Mouse (Mus musculus) limb, embryonic 12.5 days (tissue): ENCODE measurements around the gene Slc17a7. TPM values are rescaled to one million over a fixed set of nuclear protein-coding genes. Genes with fewer than 3 reads are reported as not detected.
"Not testable (repeated sequence)": the region's sequence is repeated elsewhere in the genome, so short reads cannot be mapped to it uniquely, and the experiment has no call there.

Experiments
- ATAC-seq: fragments of 200-750 bp; cut with Nextera tagmentation; 2 replicates; pipeline ENCODE4 v1.8.0; 2017; ENCODE audit warnings: low read depth, moderate TSS enrichment; ENCODE audit not compliant: insufficient number of reproducible peaks, insufficient read depth, low FRiP score, low TSS enrichment
- H3K27ac ChIP-seq: fragments of 300-500 bp; sonication (generic); 2 replicates; pipeline ENCODE4 v1.5.1; 2016; ENCODE audit warnings: mild to moderate bottlenecking, moderate library complexity
- H3K27me3 ChIP-seq: fragments of 300-500 bp; sonication (generic); 2 replicates; pipeline ENCODE4 v1.6.1; 2016; ENCODE audit warnings: mild to moderate bottlenecking, moderate library complexity
- H3K36me3 ChIP-seq: fragments of 300-500 bp; sonication (generic); 2 replicates; pipeline ENCODE4 v1.6.1; 2016; ENCODE audit warnings: mild to moderate bottlenecking, moderate library complexity
- H3K4me1 ChIP-seq: fragments of 300-500 bp; sonication (generic); replicated peaks from 2 replicates; pipeline ENCODE4 v1.6.1; 2016
- H3K4me2 ChIP-seq: fragments of 300-500 bp; sonication (generic); 2 replicates; pipeline ENCODE4 v1.6.1; 2016; ENCODE audit warnings: mild to moderate bottlenecking, moderate library complexity
- H3K4me3 ChIP-seq: fragments of 300-500 bp; sonication (generic); replicated peaks from 2 replicates; pipeline ENCODE4 v1.5.1; 2016; ENCODE audit warnings: mild to moderate bottlenecking
- H3K9ac ChIP-seq: fragments of 300-500 bp; sonication (generic); replicated peaks from 2 replicates; pipeline ENCODE4 v1.6.1; 2016; ENCODE audit warnings: mild to moderate bottlenecking, moderate library complexity
- H3K9me3 ChIP-seq: fragments of 300-500 bp; sonication (generic); 2 replicates; pipeline ENCODE4 v1.6.1; 2016; ENCODE audit warnings: mild to moderate bottlenecking, moderate library complexity
- WGBS: fragments of 180-500 bp; shearing (Covaris S2); methylation state at CpG from one replicate; pipeline ENCODE4 v1.1.7; 2016; 5-methylcytosine and 5-hydroxymethylcytosine counted together
- polyA plus RNA-seq: library from polyadenylated mRNA; unstranded; fragments of >200 nt; fragmentation: Nextera tagmentation; extraction: Ambion mirVana; gene quantifications from 2 replicates; pipeline ENCODE4 v1.2.1, GENCODE M21; 2016

The Slc17a7 gene
- polyA plus RNA-seq, 1 experiment from 2014 or later = 0.25 TPM

DNA sequence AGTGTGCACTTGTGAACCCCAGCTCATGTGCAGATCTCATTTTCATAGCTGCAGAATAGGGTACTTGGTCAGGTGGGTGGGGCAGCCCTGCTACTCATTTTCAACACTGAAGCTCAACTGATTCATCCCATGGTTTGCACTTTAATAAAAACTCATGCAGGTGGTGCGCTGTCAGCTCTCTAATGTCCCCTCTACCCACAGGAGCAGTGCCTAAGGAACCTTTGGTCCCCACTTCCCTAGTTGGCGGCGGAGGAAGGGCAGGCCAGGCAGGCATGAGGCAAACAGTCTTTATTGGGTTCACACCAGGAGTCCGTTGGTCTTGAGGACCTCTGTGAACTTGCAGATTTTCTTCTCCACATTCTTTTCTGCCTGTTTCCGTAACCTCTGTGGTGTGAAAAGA, 38.1 kb upstream of the Slc17a7 start:
- H3K9ac ChIP-seq = peak overlapping the region; percentile 99
- H3K27ac ChIP-seq = peak overlapping the region; percentile 88; the same call in 1 of the 2 replicates
- H3K4me2 ChIP-seq = peak overlapping the region; percentile 92
- H3K4me3 ChIP-seq = 0 out of 2 replicates have a peak overlapping the region, but pooled peaks have one; percentile 91
- H3K4me1 ChIP-seq = peaks cover 48% of the 10 kb centered on the region
- not testable (repeated sequence) for H3K27me3 ChIP-seq, H3K9me3 ChIP-seq, ATAC-seq
- peaks cover 52% of the 10 kb centered on the region for H3K36me3 ChIP-seq
- 68% methylated on average over 5 of the region's 5 CpGs for WGBS

GRCm38 (mm10) chr7:45126147-45126843, 37.5 kb upstream of the Slc17a7 start:
- Histone ChIP-seq H3K27me3 (no peaks in the 10 kb centered on the region), H3K4me1 (peaks cover 48% of the 10 kb centered on the region), H3K36me3 (peaks cover 45% of the 10 kb centered on the region), H3K4me3 (peak overlapping the region; percentile 91), H3K9me3 (no peaks in the 10 kb centered on the region), H3K27ac (peak overlapping the region; percentile 93), H3K4me2 (peak overlapping the region; percentile 92), H3K9ac (peak overlapping the region; percentile 99)
- WGBS = 76% methylated on average over 17 of the region's 17 CpGs
- ATAC-seq = no peak

DNA sequence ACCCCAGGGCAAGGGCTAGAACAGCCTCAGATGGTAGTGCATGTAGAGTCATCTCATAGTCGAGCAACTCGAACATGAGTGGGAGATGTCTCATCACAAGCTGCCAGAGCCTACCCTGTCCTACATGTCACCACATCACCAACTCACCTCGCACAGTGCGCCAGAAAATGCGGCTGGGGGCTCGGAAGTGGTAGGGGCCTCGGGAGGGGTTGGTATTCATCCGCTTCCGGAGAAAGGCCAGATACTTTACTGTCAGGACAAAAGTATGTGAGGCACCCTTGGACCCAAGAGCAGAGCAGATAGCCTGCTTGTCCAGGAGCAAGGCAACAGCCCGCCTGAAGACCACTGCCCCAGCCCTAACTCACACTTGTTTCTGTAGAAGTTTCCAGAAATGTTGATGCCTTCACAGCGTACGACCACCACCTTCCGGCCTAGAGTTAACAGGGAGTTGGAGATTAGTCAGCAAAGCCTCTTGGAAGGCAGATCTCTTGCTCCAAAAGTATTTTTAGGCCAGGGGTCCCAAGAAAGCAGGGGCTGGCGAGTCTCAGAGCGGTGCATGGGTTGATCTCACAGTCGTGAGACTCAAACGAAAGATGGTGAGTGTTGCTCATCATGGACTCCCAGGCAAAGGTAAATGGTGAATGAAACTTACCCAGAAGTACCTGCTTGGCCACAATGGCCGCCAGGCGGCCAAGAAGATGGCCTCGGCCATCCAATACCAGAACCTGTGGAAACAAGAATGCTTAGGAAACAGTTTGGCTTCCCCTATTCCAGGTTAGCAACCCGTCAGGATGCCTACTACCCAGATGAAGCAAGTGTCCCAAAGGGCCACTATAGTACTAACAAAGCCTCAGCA, 36.7 kb upstream of the Slc17a7 start:
- peaks cover 47% of the 10 kb centered on the region for H3K4me1 ChIP-seq
- no peak for ATAC-seq
- peak overlapping the region; percentile 99 for H3K9ac ChIP-seq
- peak overlapping the region; percentile 91 for H3K4me3 ChIP-seq
- no peaks in the 10 kb centered on the region for H3K9me3 ChIP-seq
- peak overlapping the region; percentile 93 for H3K27ac ChIP-seq
- peaks cover 37% of the 10 kb centered on the region for H3K36me3 ChIP-seq
- no peaks in the 10 kb centered on the region for H3K27me3 ChIP-seq
- 43% methylated on average over 21 of the region's 21 CpGs for WGBS
- peak overlapping the region; percentile 92 for H3K4me2 ChIP-seq

DNA sequence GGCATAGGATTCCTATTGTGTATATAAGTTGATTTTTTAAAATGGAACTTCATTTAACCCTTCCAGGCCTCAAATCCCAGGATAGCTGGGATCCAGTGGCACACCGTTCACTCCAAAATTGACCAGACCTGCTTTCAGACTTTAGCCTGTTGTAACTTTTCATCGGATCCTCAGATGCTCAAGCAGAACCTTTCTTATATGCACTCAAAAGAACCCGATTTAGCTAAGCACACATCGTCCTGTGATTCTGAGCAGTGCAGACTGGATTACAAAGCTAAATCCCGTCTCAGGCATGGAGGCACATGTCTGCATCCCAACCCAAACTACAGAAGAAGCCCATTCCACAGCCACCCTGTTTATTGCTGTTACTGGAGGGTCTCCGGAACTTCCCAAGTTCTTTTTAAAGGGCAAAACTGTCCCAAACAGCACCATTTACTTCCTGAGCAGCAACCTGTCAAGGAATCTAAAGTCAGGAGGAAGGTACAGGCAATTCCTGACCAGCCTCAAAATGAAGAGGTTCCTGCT, 36.0 kb upstream of the Slc17a7 start:
- ATAC-seq = no peak
- Histone ChIP-seq H3K4me2 (peak overlapping the region; percentile 92), H3K27me3 (no peaks in the 10 kb centered on the region), H3K9ac (peak overlapping the region; percentile 99), H3K4me1 (peaks cover 40% of the 10 kb centered on the region), H3K4me3 (peak overlapping the region; percentile 91), H3K36me3 (peaks cover 31% of the 10 kb centered on the region), H3K9me3 (no peaks in the 10 kb centered on the region), H3K27ac (peak overlapping the region; percentile 93)
- 2% methylated on average over 6 of the region's 6 CpGs for WGBS

GRCm38 (mm10) chr7:45128624-45129246, 35.0 kb upstream of the Slc17a7 start, which contains the start of gene Rpl13a:
Gene Rpl13a, minus strand, starts transcription at chr7:45128761.
- peak; percentile 93 for ATAC-seq
- Histone ChIP-seq H3K27ac (peak within 1 kb of the TSS; percentile 93), H3K4me3 (peak within 1 kb of the TSS; percentile 91), H3K36me3 (peaks cover 25% of the 10 kb centered on the region), H3K27me3 (no peaks in the 10 kb centered on the region), H3K9me3 (peaks cover 4% of the 10 kb centered on the region; the same call in 1 of the 2 replicates), H3K4me1 (peaks cover 35% of the 10 kb centered on the region), H3K4me2 (peak within 1 kb of the TSS; percentile 92), H3K9ac (peak within 1 kb of the TSS; percentile 99)
- under 1% methylated on average over 48 of the region's 48 CpGs for WGBS

DNA sequence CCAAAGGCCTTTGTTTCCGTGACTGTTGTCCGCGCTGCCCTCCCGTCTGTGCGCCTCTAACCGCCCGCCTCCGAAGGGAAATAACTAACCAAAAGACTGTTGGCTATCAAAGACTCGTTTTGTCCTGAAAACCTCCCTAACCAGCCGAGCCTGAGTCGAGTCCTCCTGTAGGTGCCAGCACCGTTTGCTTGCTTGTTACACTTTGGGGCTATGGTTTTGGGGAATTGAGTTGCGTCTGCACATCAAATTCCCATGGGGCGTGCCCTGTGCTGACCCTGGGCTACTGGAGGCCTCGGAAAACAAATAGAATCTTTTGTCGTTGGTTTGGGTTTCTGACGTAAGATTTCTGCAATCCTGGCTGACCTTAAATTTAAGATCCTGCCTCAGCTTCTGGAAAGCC, 34.4 kb upstream of the Slc17a7 start:
- peaks cover 1% of the 10 kb centered on the region; the same call in 1 of the 2 replicates for H3K27me3 ChIP-seq
- peaks cover 4% of the 10 kb centered on the region; the same call in 1 of the 2 replicates for H3K9me3 ChIP-seq
- peak overlapping the region; percentile 63 for H3K9ac ChIP-seq
- ATAC-seq = no peak
- WGBS = 1% methylated on average over 17 of the region's 17 CpGs
- H3K36me3 ChIP-seq = peaks cover 25% of the 10 kb centered on the region
- peak overlapping the region; percentile 44 for H3K4me3 ChIP-seq
- H3K4me2 ChIP-seq = peak overlapping the region; percentile 65
- H3K4me1 ChIP-seq = peaks cover 36% of the 10 kb centered on the region
- peak overlapping the region; percentile 92 for H3K27ac ChIP-seq

DNA sequence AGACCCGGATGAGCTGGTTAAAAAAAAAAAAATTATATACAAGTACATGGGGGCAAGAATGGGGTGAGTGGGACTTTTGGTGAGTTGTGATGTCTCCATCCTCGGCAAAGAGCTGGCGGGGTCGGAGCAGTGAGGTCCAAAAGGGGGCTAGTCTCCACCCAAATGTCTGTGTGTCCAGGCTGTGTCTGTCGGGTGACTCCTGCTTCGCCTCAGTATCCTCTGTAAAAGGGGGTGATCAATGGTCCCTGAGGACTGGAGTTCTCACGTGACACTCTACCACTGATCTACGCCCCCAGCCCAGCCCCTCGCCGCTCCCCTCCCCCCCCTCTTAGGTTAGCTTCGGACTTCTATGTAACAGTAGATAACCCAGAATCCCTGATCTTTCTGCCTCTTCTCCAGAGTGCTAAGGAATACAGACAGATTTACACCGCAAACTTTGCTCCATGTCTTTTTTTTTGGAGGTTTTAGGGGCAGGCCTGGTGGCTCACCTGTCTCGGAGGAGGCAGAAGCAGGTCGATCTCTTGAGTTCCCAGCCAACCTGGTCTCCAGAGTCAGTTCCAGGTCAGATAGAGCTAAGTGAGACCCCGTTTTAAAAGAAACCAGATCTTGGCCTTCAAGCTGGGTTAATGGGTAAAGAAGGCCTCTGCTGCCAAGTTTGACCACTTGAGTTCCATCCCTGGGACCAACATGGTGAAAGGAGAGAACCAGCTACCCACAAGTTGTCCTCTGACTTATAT, 33.8 kb upstream of the Slc17a7 start:
- Histone ChIP-seq H3K9ac (peak overlapping the region; percentile 63), H3K36me3 (peaks cover 25% of the 10 kb centered on the region)
- 61% methylated on average over 15 of the region's 15 CpGs for WGBS

GRCm38 (mm10) chr7:45131850-45132249, 31.9 kb upstream of the Slc17a7 start:
- 82% methylated on average over 11 of the region's 11 CpGs for WGBS
- no peak for ATAC-seq
- H3K9me3 ChIP-seq = peaks cover 4% of the 10 kb centered on the region; the same call in 1 of the 2 replicates
- H3K4me3 ChIP-seq = no peak overlapping the region
- no peak overlapping the region for H3K4me2 ChIP-seq
- peaks cover 18% of the 10 kb centered on the region for H3K27me3 ChIP-seq
- H3K27ac ChIP-seq = no peak overlapping the region
- H3K9ac ChIP-seq = no peak overlapping the region
- H3K36me3 ChIP-seq = peaks cover 6% of the 10 kb centered on the region
- H3K4me1 ChIP-seq = peaks cover 27% of the 10 kb centered on the region

More for the DNA sequence above, 33.8 kb upstream of the Slc17a7 start:
- H3K4me2 ChIP-seq = peak overlapping the region; percentile 65
- peaks cover 41% of the 10 kb centered on the region for H3K4me1 ChIP-seq
- H3K27ac ChIP-seq = peak overlapping the region; percentile 92
- peaks cover 4% of the 10 kb centered on the region; the same call in 1 of the 2 replicates for H3K9me3 ChIP-seq
- no peak for ATAC-seq
- H3K4me3 ChIP-seq = peak overlapping the region; percentile 44
- peaks cover 7% of the 10 kb centered on the region; the same call in 1 of the 2 replicates for H3K27me3 ChIP-seq

DNA sequence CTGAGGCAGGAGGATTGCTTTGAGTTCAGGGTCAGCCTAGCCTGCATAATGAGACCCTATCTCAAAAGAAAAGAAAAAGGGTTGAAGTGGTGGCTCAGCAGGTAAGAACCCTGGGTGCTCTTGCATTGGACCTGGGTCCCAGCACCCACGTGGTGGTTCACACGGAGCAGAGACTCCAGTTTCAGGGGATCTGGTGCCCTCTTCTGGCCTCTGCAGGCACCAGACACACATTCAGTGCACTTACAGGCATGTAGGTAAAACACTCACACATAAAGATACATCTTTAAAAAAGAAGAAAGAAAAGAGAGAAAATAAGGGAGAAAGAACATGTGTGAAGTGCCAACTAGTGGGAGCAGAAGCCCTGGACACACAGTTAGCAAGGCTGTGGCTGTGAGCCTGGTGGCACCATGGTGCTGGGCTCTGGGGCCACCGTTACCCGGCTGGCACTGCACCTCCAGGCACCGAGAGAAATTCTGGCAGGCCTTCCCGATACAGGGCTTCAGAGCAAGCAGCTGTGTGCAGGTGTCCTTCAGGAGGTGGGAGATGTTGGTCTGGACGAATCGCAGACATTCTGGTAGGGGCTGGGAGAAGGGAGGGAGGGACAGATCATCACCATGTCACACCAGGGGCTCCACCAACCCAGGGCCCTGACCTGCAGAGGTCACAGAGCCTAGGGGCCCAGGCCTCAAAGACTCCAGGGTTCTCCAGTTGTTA, 30.1 kb upstream of the Slc17a7 start:
- H3K36me3 ChIP-seq = no peaks in the 10 kb centered on the region
- H3K9me3 ChIP-seq = peaks cover 4% of the 10 kb centered on the region; the same call in 1 of the 2 replicates
- no peak overlapping the region for H3K4me2 ChIP-seq
- no peak for ATAC-seq
- no peak overlapping the region for H3K4me3 ChIP-seq
- WGBS = 72% methylated on average over 8 of the region's 8 CpGs
- H3K9ac ChIP-seq = no peak overlapping the region
- peaks cover 28% of the 10 kb centered on the region for H3K27me3 ChIP-seq
- peaks cover 19% of the 10 kb centered on the region for H3K4me1 ChIP-seq
- no peak overlapping the region for H3K27ac ChIP-seq
